Mouse (Mus musculus): ENCODE results near the gene Olfr659.

The Olfr659 gene

DNA sequence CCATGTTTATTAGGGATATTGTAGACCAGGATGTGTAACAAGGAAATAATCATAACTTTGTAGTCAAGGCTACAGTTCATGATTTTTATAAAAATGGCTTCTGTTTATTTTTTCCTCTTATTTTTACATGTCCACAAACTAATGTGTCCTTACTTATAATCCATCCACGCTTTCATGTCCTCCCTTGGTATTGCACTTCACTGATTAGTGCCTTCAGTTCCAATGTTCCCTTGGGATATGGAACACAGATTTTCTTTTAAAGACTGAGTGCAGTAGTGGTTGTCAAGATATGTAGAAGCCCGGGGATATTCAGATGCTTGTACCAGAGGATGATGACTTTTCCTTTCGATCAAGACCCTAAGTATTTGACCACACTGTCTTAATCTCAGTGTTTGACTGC, at the start of gene Olfr659:
Olfr659 (plus strand) TSS at position 301 of the 400 bp plus-strand sequence.
- DNase-seq (ENCODE audit: low read depth, low spot score) = no peak

GRCm38 (mm10) chr7:104624494-104624893, 42.1 kb upstream of the Olfr659 start, which contains the start of gene Olfr657:
Gene Olfr657, plus strand, starts transcription at chr7:104624794.
- DNase-seq (ENCODE audit: low read depth, low spot score) = no peak

- DNase-seq (ENCODE audit: low read depth, low spot score) = peak; percentile 16
These were observed 19.6 kb upstream of the Olfr659 start, which contains the start of gene Olfr658 for GRCm38 (mm10) chr7:104646841-104647482. Gene Olfr658, minus strand, starts transcription at chr7:104647305.

DNA sequence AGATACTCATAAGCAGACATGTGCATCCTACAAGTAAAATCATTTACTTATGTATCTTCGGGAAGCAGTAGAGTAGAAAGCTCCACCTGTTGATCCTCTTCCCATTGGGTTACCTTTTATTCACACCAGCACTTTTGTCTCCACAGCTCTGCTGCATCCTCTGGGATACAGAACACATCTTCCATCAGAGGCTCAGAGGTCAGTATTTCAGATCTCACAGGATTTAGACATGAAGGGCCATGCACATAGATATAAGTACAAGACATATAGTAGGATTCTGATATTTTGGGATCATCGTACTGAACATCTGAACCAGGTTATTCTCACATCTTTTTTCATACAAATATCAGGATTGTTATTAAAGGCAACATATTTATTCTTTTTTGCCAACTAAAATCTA, 19.6 kb downstream of the Olfr659 start, which contains the start of gene Olfr661:
Olfr661 (plus strand) TSS at position 301 of the 400 bp plus-strand sequence.
- no peak for DNase-seq (ENCODE audit: low read depth, low spot score)
